Mouse (Mus musculus) stomach, postnatal 0 days (tissue): ENCODE measurements around the gene Catsperd. TPM values are rescaled to one million over a fixed set of nuclear protein-coding genes. Genes with fewer than 3 reads are reported as not detected.
A peak's percentile ranks its signal among the peaks of the same experiment; 100 is the strongest.

Experiments used
- ATAC-seq: fragments of 200-750 bp; cut with Nextera tagmentation; 2 replicates; pipeline ENCODE4 v1.8.0; 2017; ENCODE audit not compliant: low FRiP score, low TSS enrichment
- DNase-seq: peaks from one replicate; pipeline ENCODE4 v3.0.0-alpha.2; 2016; ENCODE audit warnings: low spot score
- H3K27ac ChIP-seq: fragments of 300-500 bp; sonication (generic); replicated peaks from 2 replicates; pipeline ENCODE4 v1.5.1; 2014; ENCODE audit warnings: mild to moderate bottlenecking, control low read depth
- H3K27me3 ChIP-seq: fragments of 300-500 bp; sonication (generic); 2 replicates; pipeline ENCODE4 v1.6.1; 2014; ENCODE audit warnings: low read length; ENCODE audit not compliant: control insufficient read depth, insufficient read depth
- H3K36me3 ChIP-seq: fragments of 300-500 bp; sonication (generic); 2 replicates; pipeline ENCODE4 v1.6.1; 2014; ENCODE audit warnings: low read length, mixed read lengths; ENCODE audit not compliant: control insufficient read depth, insufficient read depth
- H3K4me1 ChIP-seq: fragments of 300-500 bp; sonication (generic); replicated peaks from 2 replicates; pipeline ENCODE4 v1.6.1; 2014; ENCODE audit warnings: antibody characterized with exemption; ENCODE audit not compliant: control insufficient read depth, insufficient read depth
- H3K4me2 ChIP-seq: fragments of 300-500 bp; sonication (generic); replicated peaks from 2 replicates; pipeline ENCODE4 v1.6.1; 2014; ENCODE audit warnings: low read depth, mild to moderate bottlenecking, control low read depth, moderate library complexity
- H3K4me3 ChIP-seq: fragments of 300-500 bp; sonication (generic); 2 replicates; pipeline ENCODE4 v1.5.1; 2014; ENCODE audit warnings: low read depth, low read length, control low read depth
- H3K9ac ChIP-seq: fragments of 300-500 bp; sonication (generic); 2 replicates; pipeline ENCODE4 v1.6.1; 2014; ENCODE audit warnings: mild to moderate bottlenecking, low read length, control low read depth, mixed read lengths
- H3K9me3 ChIP-seq: fragments of 300-500 bp; sonication (generic); 2 replicates; pipeline ENCODE4 v1.6.1; 2016; ENCODE audit warnings: low read length; ENCODE audit not compliant: control insufficient read depth
- CTCF ChIP-seq: IDR thresholded peaks from 2 replicates; pipeline ENCODE4 v1.5.1; 2016; ENCODE audit warnings: antibody characterized with exemption, low read depth, mild to moderate bottlenecking, moderate library complexity
- EP300 ChIP-seq: optimal IDR thresholded peaks from 2 replicates; pipeline ENCODE3; 2016; ENCODE audit warnings: antibody characterized with exemption
- whole genome bisulfite sequencing: fragments of 180-500 bp; shearing (Covaris S2); extraction: QIAGEN DNeasy Blood & Tissue Kit; methylation state at CpG from one replicate; pipeline ENCODE4 v1.1.7; 2014; 5-methylcytosine and 5-hydroxymethylcytosine counted together
- polyA plus RNA-seq: library from polyadenylated mRNA; unstranded; fragments of >200 nt; fragmentation: Nextera tagmentation; extraction: Ambion mirVana; gene quantifications from 2 replicates; pipeline ENCODE4 v1.2.1, GENCODE M21; 2015

Gene Catsperd
- polyA plus RNA-seq, 1 experiment from 2014 or later = 0.10 TPM

DNA sequence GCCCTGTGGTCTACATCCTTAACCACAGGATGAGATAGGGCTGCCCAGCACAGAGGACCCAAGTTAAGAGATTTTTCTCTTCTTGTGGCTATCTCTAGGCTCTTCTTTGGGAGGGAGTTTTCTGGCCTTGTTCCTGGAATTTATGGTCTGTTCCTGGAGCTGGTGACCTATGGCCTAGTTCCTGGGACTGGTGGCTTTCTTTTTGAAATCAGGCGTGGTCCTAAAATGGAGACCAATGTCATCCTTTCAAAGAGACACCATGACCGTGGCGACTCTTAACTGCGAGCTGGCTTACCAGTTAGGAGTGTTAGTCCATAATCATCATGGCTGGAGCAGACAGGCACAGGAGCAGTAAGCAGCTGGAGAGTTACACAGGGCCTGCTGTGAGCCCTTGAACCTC lies 38.4 kb downstream of the Catsperd start:
- DNase-seq = no peak
- H3K27me3 ChIP-seq = no peaks in the 10 kb centered on the region
- ATAC-seq = no peak
- 94% methylated on average over 4 of the region's 4 CpGs for WGBS
- H3K4me2 ChIP-seq = no peak overlapping the region
- TF ChIP-seq CTCF (no peak), EP300 (no peak)
- H3K4me1 ChIP-seq = peaks cover 7% of the 10 kb centered on the region; the same call in 1 of the 2 replicates
- no peaks in the 10 kb centered on the region for H3K9me3 ChIP-seq
- no peak overlapping the region for H3K27ac ChIP-seq
- H3K9ac ChIP-seq = no peak overlapping the region
- no peak overlapping the region for H3K4me3 ChIP-seq
- H3K36me3 ChIP-seq = no peaks in the 10 kb centered on the region

DNA sequence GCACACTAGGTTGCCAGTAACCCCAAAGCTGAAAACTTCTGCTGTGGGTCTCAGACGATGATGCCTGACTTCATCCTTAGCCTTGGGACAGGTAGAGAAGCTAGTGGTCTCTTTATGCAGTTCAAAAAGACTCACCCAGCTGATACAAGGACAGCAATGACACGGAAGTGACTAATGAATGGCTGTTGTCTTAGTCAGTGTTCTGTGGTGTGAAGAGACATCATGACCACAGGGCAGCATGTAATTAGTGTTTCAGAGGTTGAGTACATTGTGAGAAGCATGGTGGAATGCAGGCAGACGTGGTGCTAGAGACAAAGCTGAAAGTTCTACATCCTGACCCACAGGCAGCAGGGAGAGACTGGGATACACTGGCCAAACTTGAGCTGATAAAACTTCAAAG lies 39.6 kb downstream of the Catsperd start:
- no peak for DNase-seq
- Histone ChIP-seq H3K27me3 (no peaks in the 10 kb centered on the region), H3K9ac (no peak overlapping the region), H3K9me3 (no peaks in the 10 kb centered on the region), H3K27ac (no peak overlapping the region), H3K4me2 (no peak overlapping the region), H3K4me3 (no peak overlapping the region), H3K4me1 (peaks cover 7% of the 10 kb centered on the region; the same call in 1 of the 2 replicates), H3K36me3 (no peaks in the 10 kb centered on the region)
- no peak for TF ChIP-seq EP300
- no peak for TF ChIP-seq CTCF
- WGBS = 72% methylated on average over 3 of the region's 3 CpGs
- ATAC-seq = no peak

- TF ChIP-seq CTCF = peak; percentile 97
- no peak for TF ChIP-seq EP300
- peak; percentile 88 for DNase-seq
- H3K36me3 ChIP-seq = no peaks in the 10 kb centered on the region
- H3K4me3 ChIP-seq = peak overlapping the region; percentile 33
- H3K9ac ChIP-seq = peak overlapping the region; percentile 47
- H3K4me1 ChIP-seq = peaks cover 7% of the 10 kb centered on the region; the same call in 1 of the 2 replicates
- H3K4me2 ChIP-seq = peak overlapping the region; percentile 65
- WGBS = 3% methylated on average over 31 of the region's 31 CpGs
- ATAC-seq = no peak
- H3K27ac ChIP-seq = no peak overlapping the region
- H3K9me3 ChIP-seq = no peaks in the 10 kb centered on the region
- H3K27me3 ChIP-seq = no peaks in the 10 kb centered on the region
Measured at GRCm38 (mm10) chr17:56668384-56669144, 40.6 kb downstream of the Catsperd start.

DNA sequence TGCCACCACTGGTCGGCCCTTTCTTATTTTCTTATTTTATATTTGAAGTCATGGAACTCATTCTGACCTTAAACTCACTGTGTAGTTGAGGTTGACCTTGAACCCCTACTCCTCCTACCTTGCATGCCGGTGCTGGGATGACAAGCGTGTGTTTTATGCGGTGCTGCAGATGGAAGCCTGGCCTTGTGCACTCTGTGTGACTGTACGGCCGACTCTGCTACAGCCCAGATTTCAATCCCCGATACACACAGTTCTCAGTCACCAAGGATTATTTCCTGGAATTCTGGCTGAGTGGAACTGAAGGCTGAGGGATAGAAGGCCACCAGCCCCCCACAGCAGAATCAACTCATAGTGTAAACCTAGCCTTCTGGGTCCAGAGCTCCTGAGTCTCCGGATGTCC lies 41.8 kb downstream of the Catsperd start:
- DNase-seq (no peak), ATAC-seq (no peak)
- Histone ChIP-seq H3K4me1 (peaks cover 3% of the 10 kb centered on the region; the same call in 1 of the 2 replicates), H3K27ac (no peak overlapping the region), H3K9ac (no peak overlapping the region), H3K4me2 (no peak overlapping the region), H3K9me3 (no peaks in the 10 kb centered on the region), H3K36me3 (no peaks in the 10 kb centered on the region), H3K27me3 (no peaks in the 10 kb centered on the region), H3K4me3 (no peak overlapping the region)
- TF ChIP-seq CTCF (no peak), EP300 (no peak)
- 85% methylated on average over 8 of the region's 8 CpGs for WGBS

DNA sequence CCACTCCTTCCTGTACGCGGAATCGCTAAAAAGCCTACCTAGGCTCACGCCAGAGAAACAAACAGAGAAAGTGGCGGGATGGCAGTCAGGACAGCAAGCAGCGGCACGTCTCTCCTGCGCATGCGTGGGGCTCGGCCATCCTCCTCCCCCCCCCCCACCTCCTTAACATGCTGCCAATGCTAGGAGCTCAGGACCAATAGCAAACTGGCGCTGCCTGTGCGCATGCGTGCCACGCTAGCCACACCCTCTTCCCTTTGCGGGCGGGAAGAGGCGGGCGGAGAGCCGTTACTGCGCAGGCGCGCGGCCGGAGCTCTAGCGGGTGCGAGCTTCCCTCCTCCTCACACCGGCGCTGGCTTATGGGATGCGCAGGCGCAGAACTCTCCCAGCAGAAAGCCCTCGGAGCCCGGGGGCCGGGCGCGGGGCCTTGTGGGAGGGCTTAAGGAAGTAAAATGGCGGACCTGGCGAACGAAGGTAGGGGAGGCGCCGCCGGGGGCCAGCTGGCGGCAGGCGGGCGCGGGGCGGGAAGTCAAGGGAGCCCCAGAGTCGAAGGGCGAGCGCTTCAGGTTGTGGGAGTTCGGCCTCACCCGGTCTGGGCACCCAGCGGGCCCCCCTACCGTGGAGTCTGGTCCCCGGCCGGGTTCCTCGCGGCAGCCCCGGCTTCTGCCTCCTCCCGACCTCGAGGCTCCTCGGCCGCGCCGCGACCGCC lies 45.2 kb downstream of the Catsperd start, which contains the start of gene Ranbp3:
TSS of gene Ranbp3 (plus strand) at position 354 of the 706 bp plus-strand sequence.
- Histone ChIP-seq H3K9me3 (no peaks in the 10 kb centered on the region), H3K27me3 (no peaks in the 10 kb centered on the region), H3K4me3 (peak within 1 kb of the TSS; percentile 92), H3K27ac (peak within 1 kb of the TSS; percentile 90), H3K36me3 (0 out of 2 replicates have a peak, but pooled peaks cover 2% of the 10 kb centered on the region), H3K9ac (peak within 1 kb of the TSS; percentile 96), H3K4me2 (peak within 1 kb of the TSS; percentile 91), H3K4me1 (peaks cover 3% of the 10 kb centered on the region; the same call in 1 of the 2 replicates)
- DNase-seq (peak; percentile 100), ATAC-seq (peak; percentile 95)
- TF ChIP-seq EP300 = no peak
- WGBS = 1% methylated on average over 55 of the region's 66 CpGs
